In the genomic region with DNA sequence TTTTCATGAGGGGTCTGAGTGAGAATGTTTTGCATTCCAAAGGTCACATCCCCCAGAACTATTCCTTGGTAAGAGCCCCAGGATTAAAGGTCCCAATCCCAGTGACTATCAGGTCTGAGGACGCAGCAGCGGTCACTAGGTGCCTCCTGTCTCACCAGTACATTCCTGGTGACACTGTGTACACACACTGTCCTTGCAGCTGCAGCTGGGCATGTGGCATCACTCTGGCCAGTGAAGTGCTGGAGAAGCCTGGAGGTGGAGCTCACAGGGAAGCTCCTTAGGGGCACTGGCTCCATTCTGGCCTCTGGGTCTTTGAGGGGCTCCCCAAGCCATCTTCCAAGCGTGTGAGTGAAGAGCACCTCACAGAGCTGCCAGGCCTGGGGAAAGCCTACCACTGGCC, we compare ENCODE assay signal across 26 mouse cellular contexts.
"Had no signal": no experiment of that assay in that cellular context is flagged by ENCODE, and none has a peak within 500 bp of the region (broad histone marks: within the 10 kb centered on the region; RNA-seq: fewer than 3 reads in every experiment).

No protein-coding gene starts in this region.

- ATAC-seq: hindbrain, embryonic 16.5 days; inflammation-experienced regulatory T-cells, adult 6 months; intestine, postnatal 0 days; liver, postnatal 0 days had no signal

- H3K36me3 ChIP-seq: hindbrain, embryonic 12.5 days; limb, embryonic 10.5 days; limb, embryonic 12.5 days; liver, embryonic 13.5 days; liver, embryonic 15.5 days had no signal

- H3K4me3 ChIP-seq: gastrocnemius, adult 2 months; heart, embryonic 12.5 days; hindbrain, embryonic 10.5 days; hindbrain, embryonic 12.5 days; layer of hippocampus, adult 2 months; left cerebral cortex, adult 2 months; limb, embryonic 10.5 days; limb, embryonic 12.5 days; liver, embryonic 13.5 days; liver, embryonic 15.5 days had no signal

- H3K9me3 ChIP-seq: heart, embryonic 12.5 days; hindbrain, embryonic 10.5 days; hindbrain, embryonic 12.5 days; limb, embryonic 10.5 days; limb, embryonic 12.5 days; liver, embryonic 13.5 days; liver, embryonic 15.5 days had no signal

- H3K4me2 ChIP-seq: heart, embryonic 12.5 days; hindbrain, embryonic 12.5 days; hindbrain, embryonic 14.5 days; limb, embryonic 12.5 days; liver, embryonic 11.5 days; liver, embryonic 13.5 days; liver, embryonic 15.5 days had no signal

- H3K9ac ChIP-seq: heart, embryonic 12.5 days; hindbrain, embryonic 12.5 days; hindbrain, embryonic 14.5 days; limb, embryonic 12.5 days; liver, embryonic 13.5 days; liver, embryonic 15.5 days; liver, postnatal 0 days had no signal

- DNase-seq: gastrocnemius, adult 2 months; gastrocnemius, postnatal 10 days; gastrocnemius, postnatal 25 days; heart, postnatal 14 days; heart, postnatal 4 days; kidney, adult 18-20 months; kidney, adult 8-10 months; kidney, postnatal 10 days; kidney, postnatal 25 days; kidney, postnatal 4 days; liver; liver, embryonic 13.5 days; liver, postnatal 0 days had no signal

- H3K4me1 ChIP-seq: hindbrain, embryonic 10.5 days; hindbrain, embryonic 12.5 days; limb, embryonic 12.5 days; liver, embryonic 13.5 days; liver, embryonic 15.5 days had no signal

- H3K27ac ChIP-seq: hindbrain, embryonic 10.5 days; hindbrain, embryonic 12.5 days; hindbrain, embryonic 14.5 days; layer of hippocampus, adult 2 months; left cerebral cortex, adult 2 months; limb, embryonic 10.5 days; limb, embryonic 12.5 days; liver, embryonic 13.5 days; liver, embryonic 15.5 days had no signal

- H3K27me3 ChIP-seq: heart, embryonic 12.5 days; hindbrain, embryonic 12.5 days; limb, embryonic 12.5 days; liver, embryonic 13.5 days; liver, embryonic 15.5 days had no signal
